Mouse (Mus musculus): Measurements from ENCODE around the gene Abca5. TPM values are rescaled to one million over a fixed set of nuclear protein-coding genes. Genes with fewer than 3 reads are reported as not detected.

Gene Abca5
- polyA plus RNA-seq (2015; fragmentation: Nextera tagmentation; extraction: Ambion mirVana): 0.81 and 0.99 TPM in 2 replicates

GRCm38 (mm10) chr11:110337289-110338245 lies at the start of gene Abca5:
Abca5 (minus strand) TSS chr11:110337716.
- peak; percentile 95 for ATAC-seq (ENCODE audit: low read depth)
- H3K36me3 ChIP-seq (ENCODE audit: control insufficient read depth, insufficient read depth): no peaks in the 10 kb centered on the region
- under 1% methylated on average over 85 of the region's 95 CpGs for WGBS (ENCODE audit: insufficient replicate concordance)

GRCm38 (mm10) chr11:110385487-110385886 lies 48.0 kb upstream of the Abca5 start:
- Histone ChIP-seq H3K36me3 (ENCODE audit: control insufficient read depth, insufficient read depth) (no peaks in the 10 kb centered on the region), H3K4me2 (ENCODE audit: low read depth, low read length) (no peak overlapping the region), H3K9ac (ENCODE audit: low read depth, low read length) (no peak overlapping the region), H3K4me3 (ENCODE audit: low read depth, low read length) (no peak overlapping the region), H3K9me3 (replicated peaks; ENCODE audit: control insufficient read depth, low read length) (no peaks in the 10 kb centered on the region), H3K4me1 (ENCODE audit: control insufficient read depth, low read depth, low read length) (peaks cover under 1% of the 10 kb centered on the region; the same call in 1 of the 2 replicates), H3K27ac (ENCODE audit: low read length) (no peak overlapping the region), H3K27me3 (ENCODE audit: control insufficient read depth, insufficient read depth, low read depth, low read length) (no peaks in the 10 kb centered on the region)
- no peak for ATAC-seq (ENCODE audit: low read depth)
- WGBS (ENCODE audit: insufficient replicate concordance): 51% methylated on average over 2 of the region's 2 CpGs

More at GRCm38 (mm10) chr11:110337289-110338245, at the start of gene Abca5:
- Histone ChIP-seq H3K4me2 (ENCODE audit: low read depth, low read length) (peak within 1 kb of the TSS; percentile 91), H3K9me3 (replicated peaks; ENCODE audit: control insufficient read depth, low read length) (no peaks in the 10 kb centered on the region), H3K27me3 (ENCODE audit: control insufficient read depth, insufficient read depth, low read depth, low read length) (peaks cover 10% of the 10 kb centered on the region), H3K4me3 (ENCODE audit: low read depth, low read length) (peak within 1 kb of the TSS; percentile 78), H3K4me1 (ENCODE audit: control insufficient read depth, low read depth, low read length) (peaks cover 7% of the 10 kb centered on the region), H3K27ac (ENCODE audit: low read length) (no peak within 1 kb of the TSS), H3K9ac (ENCODE audit: low read depth, low read length) (peak within 1 kb of the TSS; percentile 58)

DNA sequence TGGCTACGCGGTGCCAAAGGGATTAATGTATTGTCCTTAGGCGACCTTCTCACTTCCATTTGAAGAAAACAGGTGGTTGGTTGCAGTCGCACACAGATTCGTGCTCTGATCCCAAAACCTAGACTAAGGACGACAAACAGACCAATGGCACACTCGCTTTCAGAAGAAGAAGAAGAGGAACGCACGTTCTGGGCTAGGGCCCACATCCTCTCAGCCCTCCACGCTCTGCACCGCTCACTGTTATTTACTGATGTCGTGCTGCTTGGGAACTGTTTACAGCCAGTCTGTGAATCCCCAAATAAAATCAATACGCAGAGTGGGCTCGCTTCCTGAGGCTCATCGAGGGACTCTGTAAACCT lies 42.8 kb upstream of the Abca5 start:
- Histone ChIP-seq H3K27ac (ENCODE audit: low read length) (0 out of 2 replicates have a peak overlapping the region, but pooled peaks have one; percentile 15), H3K4me1 (ENCODE audit: control insufficient read depth, low read depth, low read length) (peaks cover 5% of the 10 kb centered on the region; the same call in 1 of the 2 replicates), H3K9ac (ENCODE audit: low read depth, low read length) (no peak overlapping the region), H3K9me3 (replicated peaks; ENCODE audit: control insufficient read depth, low read length) (no peaks in the 10 kb centered on the region), H3K4me3 (ENCODE audit: low read depth, low read length) (peak overlapping the region; percentile 45), H3K27me3 (ENCODE audit: control insufficient read depth, insufficient read depth, low read depth, low read length) (no peaks in the 10 kb centered on the region), H3K4me2 (ENCODE audit: low read depth, low read length) (peak overlapping the region; percentile 70), H3K36me3 (ENCODE audit: control insufficient read depth, insufficient read depth) (no peaks in the 10 kb centered on the region)
- WGBS (ENCODE audit: insufficient replicate concordance): 19% methylated on average over 15 of the region's 15 CpGs
- ATAC-seq (ENCODE audit: low read depth): peak; percentile 11; the same call in 1 of the 2 replicates

DNA sequence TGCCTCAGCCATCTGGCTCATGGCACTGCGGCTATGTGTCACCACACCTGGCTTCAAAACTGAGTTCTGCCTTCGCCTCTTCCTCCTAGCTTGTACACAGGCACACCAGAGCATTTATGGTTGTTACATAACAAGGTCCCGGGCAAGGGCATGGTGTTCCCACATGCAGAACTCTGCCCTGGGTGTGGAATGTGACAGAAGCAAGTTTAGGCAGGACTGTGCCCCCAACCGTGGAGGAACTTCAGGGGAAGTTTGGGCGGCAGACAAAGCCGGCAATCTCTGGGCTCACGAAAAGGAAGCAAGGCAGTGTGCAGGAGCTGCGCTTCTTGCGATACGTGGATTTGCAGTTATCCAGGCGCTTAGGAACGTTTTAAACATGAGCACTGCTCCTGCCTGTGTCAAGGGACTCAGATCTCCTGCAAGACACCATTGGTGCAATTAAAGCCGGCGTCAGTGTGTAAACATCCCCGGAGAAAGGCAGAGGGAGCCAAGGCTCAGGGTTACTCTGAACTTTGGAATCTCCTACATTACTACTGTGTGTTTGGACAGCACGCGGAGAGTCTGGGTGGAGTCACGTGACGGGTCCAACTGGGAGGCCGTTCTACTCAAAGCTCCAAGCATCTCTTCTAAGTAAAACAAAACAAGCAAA lies 42.3 kb upstream of the Abca5 start:
- no peak overlapping the region; the same call in 1 of the 2 replicates for H3K9ac ChIP-seq (ENCODE audit: low read depth, low read length)
- H3K4me1 ChIP-seq (ENCODE audit: control insufficient read depth, low read depth, low read length): peaks cover 5% of the 10 kb centered on the region; the same call in 1 of the 2 replicates
- no peaks in the 10 kb centered on the region for H3K27me3 ChIP-seq (ENCODE audit: control insufficient read depth, insufficient read depth, low read depth, low read length)
- H3K4me2 ChIP-seq (ENCODE audit: low read depth, low read length): peak overlapping the region; percentile 70
- peak overlapping the region; percentile 75 for H3K27ac ChIP-seq (ENCODE audit: low read length)
- H3K4me3 ChIP-seq (ENCODE audit: low read depth, low read length): peak overlapping the region; percentile 45
- WGBS (ENCODE audit: insufficient replicate concordance): 4% methylated on average over 20 of the region's 20 CpGs
- H3K9me3 ChIP-seq (replicated peaks; ENCODE audit: control insufficient read depth, low read length): no peaks in the 10 kb centered on the region
- peak; percentile 85 for ATAC-seq (ENCODE audit: low read depth)
- no peaks in the 10 kb centered on the region for H3K36me3 ChIP-seq (ENCODE audit: control insufficient read depth, insufficient read depth)

- no peaks in the 10 kb centered on the region for H3K4me1 ChIP-seq (ENCODE audit: control insufficient read depth, low read depth, low read length)
- H3K9me3 ChIP-seq (replicated peaks; ENCODE audit: control insufficient read depth, low read length): no peaks in the 10 kb centered on the region
- 69% methylated on average over 9 of the region's 9 CpGs for WGBS (ENCODE audit: insufficient replicate concordance)
- no peak overlapping the region for H3K4me2 ChIP-seq (ENCODE audit: low read depth, low read length)
- H3K4me3 ChIP-seq (ENCODE audit: low read depth, low read length): no peak overlapping the region
- no peak overlapping the region for H3K27ac ChIP-seq (ENCODE audit: low read length)
- H3K9ac ChIP-seq (ENCODE audit: low read depth, low read length): no peak overlapping the region
- H3K27me3 ChIP-seq (ENCODE audit: control insufficient read depth, insufficient read depth, low read depth, low read length): no peaks in the 10 kb centered on the region
- H3K36me3 ChIP-seq (ENCODE audit: control insufficient read depth, insufficient read depth): no peaks in the 10 kb centered on the region
- no peak for ATAC-seq (ENCODE audit: low read depth)
These were observed 36.5 kb upstream of the Abca5 start for GRCm38 (mm10) chr11:110374036-110374435.

- H3K9me3 ChIP-seq (replicated peaks; ENCODE audit: control insufficient read depth, low read length): no peaks in the 10 kb centered on the region
- no peaks in the 10 kb centered on the region for H3K36me3 ChIP-seq (ENCODE audit: control insufficient read depth, insufficient read depth)
- no peak overlapping the region for H3K27ac ChIP-seq (ENCODE audit: low read length)
- 46% methylated on average over 15 of the region's 15 CpGs for WGBS (ENCODE audit: insufficient replicate concordance)
- H3K4me2 ChIP-seq (ENCODE audit: low read depth, low read length): no peak overlapping the region
- H3K4me1 ChIP-seq (ENCODE audit: control insufficient read depth, low read depth, low read length): no peaks in the 10 kb centered on the region
- no peak overlapping the region for H3K4me3 ChIP-seq (ENCODE audit: low read depth, low read length)
- ATAC-seq (ENCODE audit: low read depth): no peak
- H3K9ac ChIP-seq (ENCODE audit: low read depth, low read length): no peak overlapping the region
- H3K27me3 ChIP-seq (ENCODE audit: control insufficient read depth, insufficient read depth, low read depth, low read length): no peaks in the 10 kb centered on the region
These were observed 34.9 kb upstream of the Abca5 start for GRCm38 (mm10) chr11:110372266-110372954.

DNA sequence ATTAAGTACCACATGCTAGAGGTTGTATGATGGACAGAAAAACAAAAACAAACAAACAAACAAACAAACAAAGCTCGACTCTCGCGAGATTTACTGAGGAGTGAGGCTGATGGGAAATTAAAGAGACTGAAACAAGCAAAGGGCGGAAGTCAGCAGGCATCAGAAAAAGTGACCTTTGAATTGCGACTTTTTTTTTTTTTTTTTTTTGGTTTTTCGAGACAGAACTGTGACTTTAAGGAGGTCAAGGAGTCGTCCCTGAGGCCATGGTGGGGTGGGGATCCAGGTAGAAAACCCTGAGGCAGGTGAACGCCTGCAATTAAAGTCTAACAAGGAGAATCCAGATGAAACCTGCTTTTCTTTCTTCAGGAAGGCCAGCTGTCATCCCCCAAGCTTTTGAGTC lies 34.3 kb upstream of the Abca5 start:
- Histone ChIP-seq H3K36me3 (ENCODE audit: control insufficient read depth, insufficient read depth) (no peaks in the 10 kb centered on the region), H3K27me3 (ENCODE audit: control insufficient read depth, insufficient read depth, low read depth, low read length) (no peaks in the 10 kb centered on the region), H3K9ac (ENCODE audit: low read depth, low read length) (no peak overlapping the region), H3K9me3 (replicated peaks; ENCODE audit: control insufficient read depth, low read length) (no peaks in the 10 kb centered on the region), H3K4me3 (ENCODE audit: low read depth, low read length) (no peak overlapping the region), H3K4me2 (ENCODE audit: low read depth, low read length) (no peak overlapping the region), H3K4me1 (ENCODE audit: control insufficient read depth, low read depth, low read length) (no peaks in the 10 kb centered on the region), H3K27ac (ENCODE audit: low read length) (no peak overlapping the region)
- 45% methylated on average over 8 of the region's 8 CpGs for WGBS (ENCODE audit: insufficient replicate concordance)
- ATAC-seq (ENCODE audit: low read depth): no peak

GRCm38 (mm10) chr11:110369312-110370019 lies 31.9 kb upstream of the Abca5 start:
- Histone ChIP-seq H3K27ac (ENCODE audit: low read length) (no peak overlapping the region), H3K4me1 (ENCODE audit: control insufficient read depth, low read depth, low read length) (no peaks in the 10 kb centered on the region), H3K9me3 (replicated peaks; ENCODE audit: control insufficient read depth, low read length) (no peaks in the 10 kb centered on the region), H3K9ac (ENCODE audit: low read depth, low read length) (no peak overlapping the region), H3K36me3 (ENCODE audit: control insufficient read depth, insufficient read depth) (no peaks in the 10 kb centered on the region), H3K4me2 (ENCODE audit: low read depth, low read length) (peak overlapping the region; percentile 30), H3K4me3 (ENCODE audit: low read depth, low read length) (0 out of 2 replicates have a peak overlapping the region, but pooled peaks have one; percentile 2), H3K27me3 (ENCODE audit: control insufficient read depth, insufficient read depth, low read depth, low read length) (no peaks in the 10 kb centered on the region)
- ATAC-seq (ENCODE audit: low read depth): no peak
- WGBS (ENCODE audit: insufficient replicate concordance): 17% methylated on average over 15 of the region's 15 CpGs

Measured in liver, embryonic 16.5 days (tissue).